Mouse (Mus musculus) hindbrain, postnatal 0 days (tissue): ENCODE results near the gene Cnksr3. TPM values are rescaled to one million over a fixed set of nuclear protein-coding genes. Genes with fewer than 3 reads are reported as not detected.

Source experiments
- ATAC-seq: fragments of 200-750 bp; cut with Nextera tagmentation; 2 replicates; pipeline ENCODE4 v1.8.0; 2017; ENCODE audit warnings: mild to moderate bottlenecking, moderate TSS enrichment, moderate library complexity
- DNase-seq: peaks from one replicate; pipeline ENCODE4 v3.0.0-alpha.2; 2015; ENCODE audit warnings: low spot score
- H3K27ac ChIP-seq: fragments of 300-500 bp; sonication (generic); 2 replicates; pipeline ENCODE4 v1.5.1; 2014; ENCODE audit warnings: mild to moderate bottlenecking
- H3K27me3 ChIP-seq: fragments of 300-500 bp; sonication (generic); 2 replicates; pipeline ENCODE4 v1.6.1; 2014; ENCODE audit warnings: low read length, mixed read lengths; ENCODE audit not compliant: insufficient read depth
- H3K36me3 ChIP-seq: fragments of 300-500 bp; sonication (generic); 2 replicates; pipeline ENCODE4 v1.6.1; 2014; ENCODE audit warnings: low read length, mixed read lengths; ENCODE audit not compliant: insufficient read depth
- H3K4me1 ChIP-seq: fragments of 300-500 bp; sonication (generic); 2 replicates; pipeline ENCODE4 v1.6.1; 2014; ENCODE audit warnings: antibody characterized with exemption, low read length, mixed read lengths; ENCODE audit not compliant: insufficient read depth
- H3K4me2 ChIP-seq: fragments of 300-500 bp; sonication (generic); 2 replicates; pipeline ENCODE4 v1.6.1; 2014; ENCODE audit warnings: low read depth, mild to moderate bottlenecking, low read length, moderate library complexity, mixed read lengths
- H3K4me3 ChIP-seq: fragments of 300-500 bp; sonication (generic); 2 replicates; pipeline ENCODE4 v1.5.1; 2014; ENCODE audit warnings: low read length
- H3K9ac ChIP-seq: fragments of 300-500 bp; sonication (generic); replicated peaks from 2 replicates; pipeline ENCODE4 v1.6.1; 2014; ENCODE audit warnings: mild to moderate bottlenecking, low read length, moderate library complexity, mixed read lengths
- H3K9me3 ChIP-seq: fragments of 300-500 bp; sonication (generic); 2 replicates; pipeline ENCODE4 v1.6.1; 2016; ENCODE audit warnings: low read length, mixed read lengths
- CTCF ChIP-seq: IDR thresholded peaks from 2 replicates; pipeline ENCODE4 v1.5.1; 2016; ENCODE audit warnings: antibody characterized with exemption, control low read depth, low read depth
- WGBS: fragments of 180-500 bp; shearing (Covaris S2); extraction: QIAGEN DNeasy Blood & Tissue Kit; methylation state at CpG from one replicate; pipeline ENCODE4 v1.1.7; 2014; 5-methylcytosine and 5-hydroxymethylcytosine counted together
- polyA plus RNA-seq: library from polyadenylated mRNA; unstranded; fragments of >200 nt; fragmentation: Nextera tagmentation; extraction: Ambion mirVana; gene quantifications from 2 replicates; pipeline ENCODE4 v1.2.1, GENCODE M21; 2015
- total RNA-seq: library from RNA; depleted of rRNA; stranded (reverse); fragments of >200 nt; gene quantifications from 2 replicates; pipeline ENCODE4 v1.2.3, GENCODE M21; 2014

The Cnksr3 gene
- total and polyA plus RNA-seq, 2 experiments from 2014 or later = 3.7 to 9.8 TPM

- no peak overlapping the region for H3K27ac ChIP-seq
- no peaks in the 10 kb centered on the region for H3K9me3 ChIP-seq
- H3K36me3 ChIP-seq = no peaks in the 10 kb centered on the region
- ATAC-seq (no peak), DNase-seq (no peak)
- no peak for TF ChIP-seq CTCF
- no peak overlapping the region for H3K4me2 ChIP-seq
- 76% methylated on average over 4 of the region's 4 CpGs for WGBS
- peaks cover 4% of the 10 kb centered on the region; the same call in 1 of the 2 replicates for H3K4me1 ChIP-seq
- no peaks in the 10 kb centered on the region for H3K27me3 ChIP-seq
- H3K4me3 ChIP-seq = no peak overlapping the region
- no peak overlapping the region for H3K9ac ChIP-seq
These were observed 2.7 kb upstream of the Cnksr3 start for GRCm38 (mm10) chr10:7214718-7215117.

- Histone ChIP-seq H3K27ac (no peak overlapping the region), H3K9me3 (no peaks in the 10 kb centered on the region), H3K4me3 (peak overlapping the region; percentile 76), H3K4me1 (peaks cover 4% of the 10 kb centered on the region; the same call in 1 of the 2 replicates), H3K36me3 (no peaks in the 10 kb centered on the region), H3K27me3 (no peaks in the 10 kb centered on the region), H3K9ac (peak overlapping the region; percentile 63; the same call in 1 of the 2 replicates), H3K4me2 (peak overlapping the region; percentile 97)
- 60% methylated on average over 10 of the region's 10 CpGs for WGBS
- ATAC-seq (no peak), DNase-seq (no peak)
- no peak for TF ChIP-seq CTCF
These were observed 1.1 kb upstream of the Cnksr3 start for GRCm38 (mm10) chr10:7213066-7213630.

- ATAC-seq (peak; percentile 36), DNase-seq (peak; percentile 64)
- Histone ChIP-seq H3K27ac (peak overlapping the region; percentile 57), H3K27me3 (no peaks in the 10 kb centered on the region), H3K9me3 (no peaks in the 10 kb centered on the region), H3K4me3 (peak overlapping the region; percentile 76), H3K36me3 (no peaks in the 10 kb centered on the region), H3K4me2 (peak overlapping the region; percentile 97), H3K4me1 (peaks cover 4% of the 10 kb centered on the region; the same call in 1 of the 2 replicates), H3K9ac (peak overlapping the region; percentile 63)
- no peak for TF ChIP-seq CTCF
- WGBS = 11% methylated on average over 10 of the region's 10 CpGs
These were observed 500 bp upstream of the Cnksr3 start for GRCm38 (mm10) chr10:7212537-7212936.

DNA sequence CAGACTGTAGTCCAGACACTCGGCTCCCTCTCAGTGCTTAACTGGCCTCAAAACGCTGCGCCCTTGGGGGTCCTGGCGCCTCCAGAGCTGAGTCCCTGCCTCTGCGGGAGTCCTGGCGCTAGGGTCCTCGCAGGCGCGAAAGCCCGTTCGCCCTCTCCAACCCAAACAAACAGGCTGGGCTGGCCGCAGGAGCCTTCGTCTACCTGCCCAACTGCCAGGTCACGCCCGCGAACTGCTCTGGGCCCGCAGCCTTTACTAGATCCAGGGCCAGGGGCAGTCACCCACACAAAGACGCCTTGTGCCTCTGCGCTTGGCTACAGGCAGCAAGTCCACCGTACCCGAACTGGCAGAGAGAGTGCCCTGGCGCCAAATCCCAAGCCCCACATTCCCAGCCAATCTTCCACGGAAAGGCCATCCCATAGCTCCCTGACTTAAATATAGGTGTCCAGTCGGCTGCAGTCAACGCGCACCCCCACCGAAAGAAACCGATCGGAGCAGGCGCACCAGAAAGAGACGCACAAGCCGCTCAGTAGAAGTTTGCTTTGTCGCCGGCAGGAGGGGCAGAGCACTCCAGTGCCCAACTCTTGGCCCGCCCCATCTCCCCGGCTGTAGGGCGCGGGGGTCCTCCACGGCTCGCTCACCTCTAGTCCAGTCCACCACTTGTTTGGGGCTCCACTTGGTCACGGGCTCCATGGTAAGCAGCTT, 894 bp downstream of the Cnksr3 start:
- peak overlapping the region; percentile 82 for H3K27ac ChIP-seq
- under 1% methylated on average over 41 of the region's 41 CpGs for WGBS
- H3K36me3 ChIP-seq = no peaks in the 10 kb centered on the region
- H3K27me3 ChIP-seq = no peaks in the 10 kb centered on the region
- peaks cover 4% of the 10 kb centered on the region; the same call in 1 of the 2 replicates for H3K4me1 ChIP-seq
- peak; percentile 79 for DNase-seq
- peak; percentile 88 for ATAC-seq
- peak; percentile 74 for TF ChIP-seq CTCF
- peak overlapping the region; percentile 97 for H3K4me2 ChIP-seq
- H3K4me3 ChIP-seq = peak overlapping the region; percentile 76
- H3K9me3 ChIP-seq = no peaks in the 10 kb centered on the region
- H3K9ac ChIP-seq = peak overlapping the region; percentile 63

- TF ChIP-seq CTCF = no peak
- H3K27ac ChIP-seq = no peak overlapping the region
- H3K4me1 ChIP-seq = peaks cover 4% of the 10 kb centered on the region; the same call in 1 of the 2 replicates
- H3K36me3 ChIP-seq = no peaks in the 10 kb centered on the region
- peak overlapping the region; percentile 4; the same call in 1 of the 2 replicates for H3K9ac ChIP-seq
- 62% methylated on average over 5 of the region's 5 CpGs for WGBS
- H3K9me3 ChIP-seq = no peaks in the 10 kb centered on the region
- peak overlapping the region; percentile 76 for H3K4me3 ChIP-seq
- H3K4me2 ChIP-seq = peak overlapping the region; percentile 97
- DNase-seq (no peak), ATAC-seq (no peak)
- H3K27me3 ChIP-seq = no peaks in the 10 kb centered on the region
These were observed 2.2 kb downstream of the Cnksr3 start for GRCm38 (mm10) chr10:7209691-7210455.

DNA sequence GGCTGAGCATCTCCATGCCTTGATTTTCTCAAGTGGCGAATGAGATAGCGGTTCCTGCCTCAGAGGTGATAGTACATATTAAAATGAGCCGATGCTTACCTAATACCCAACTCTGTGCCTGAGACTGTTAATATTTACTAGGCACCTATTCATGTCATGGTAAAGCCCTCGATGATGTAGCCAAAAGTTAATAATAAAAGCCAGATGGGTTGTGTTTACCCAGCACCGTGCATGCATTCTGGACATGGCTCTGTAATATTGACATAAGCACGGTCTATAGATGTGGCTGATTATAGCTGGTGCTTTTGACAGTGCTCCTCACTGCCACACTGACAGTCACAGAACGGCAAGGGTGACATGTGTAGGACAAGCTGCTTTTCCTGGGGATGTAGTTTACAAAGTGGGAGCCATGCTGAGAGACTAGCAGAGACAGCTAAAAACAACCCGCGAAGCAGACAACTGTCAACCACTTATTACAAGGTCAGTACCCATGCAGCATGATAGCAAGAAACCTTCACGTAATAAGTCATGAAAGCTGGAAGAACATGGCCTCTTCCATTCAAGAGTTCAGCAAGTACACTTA, 3.1 kb downstream of the Cnksr3 start:
- 77% methylated on average over 10 of the region's 10 CpGs for WGBS
- no peak overlapping the region for H3K9ac ChIP-seq
- TF ChIP-seq CTCF = no peak
- no peaks in the 10 kb centered on the region for H3K36me3 ChIP-seq
- ATAC-seq (no peak), DNase-seq (no peak)
- no peaks in the 10 kb centered on the region for H3K27me3 ChIP-seq
- H3K4me1 ChIP-seq = peaks cover 4% of the 10 kb centered on the region; the same call in 1 of the 2 replicates
- H3K4me2 ChIP-seq = peak overlapping the region; percentile 97
- no peak overlapping the region; the same call in 1 of the 2 replicates for H3K4me3 ChIP-seq
- no peaks in the 10 kb centered on the region for H3K9me3 ChIP-seq
- no peak overlapping the region for H3K27ac ChIP-seq
